Mouse (Mus musculus) heart, postnatal 36 days (tissue): ENCODE data around the gene Gm4131. TPM values are rescaled to one million over a fixed set of nuclear protein-coding genes. Genes with fewer than 3 reads are reported as not detected.
"Not testable (repeated sequence)": the region's sequence is repeated elsewhere in the genome, so short reads cannot be mapped to it uniquely, and the experiment has no call there.

ENCODE experiments used
- DNase-seq, 2 experiments: peaks; one replicate each; pipeline ENCODE4 v3.0.0; 2021 to 2022
- intact Hi-C: fragments of 180-260 bp; cut with DNase I; formaldehyde crosslinking; loops from one replicate; pipeline ENCODE4 v1.15.1; 2025
- total RNA-seq, 2 experiments: library from RNA; stranded (reverse); gene quantifications; 2 replicates each; pipeline ENCODE4 v1.2.3; 2021

Gene Gm4131
- not detected for total RNA-seq

DNA sequence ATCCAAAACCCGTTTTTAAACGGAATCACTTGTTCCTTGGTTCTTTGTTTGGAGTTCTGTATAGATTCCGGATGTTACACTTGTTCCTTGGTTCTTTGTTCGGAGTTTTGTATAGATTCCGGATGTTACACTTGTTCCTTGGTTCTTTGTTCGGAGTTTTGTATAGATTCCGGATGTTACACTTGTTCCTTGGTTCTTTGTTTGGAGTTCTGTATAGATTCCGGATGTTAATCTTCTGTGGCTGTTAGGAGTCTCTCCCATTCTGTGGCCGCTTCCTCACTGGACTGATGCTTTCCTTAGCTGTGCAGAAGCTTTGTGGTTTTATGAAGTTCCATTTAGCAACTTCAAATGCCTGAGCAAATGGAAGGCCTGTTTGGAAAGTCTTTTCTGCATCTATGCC lies at the start of gene Gm4131:
TSS of gene Gm4131 (minus strand) at position 101 of the 400 bp plus-strand sequence.
- DNase-seq, intact Hi-C loops: not testable (repeated sequence)

DNA sequence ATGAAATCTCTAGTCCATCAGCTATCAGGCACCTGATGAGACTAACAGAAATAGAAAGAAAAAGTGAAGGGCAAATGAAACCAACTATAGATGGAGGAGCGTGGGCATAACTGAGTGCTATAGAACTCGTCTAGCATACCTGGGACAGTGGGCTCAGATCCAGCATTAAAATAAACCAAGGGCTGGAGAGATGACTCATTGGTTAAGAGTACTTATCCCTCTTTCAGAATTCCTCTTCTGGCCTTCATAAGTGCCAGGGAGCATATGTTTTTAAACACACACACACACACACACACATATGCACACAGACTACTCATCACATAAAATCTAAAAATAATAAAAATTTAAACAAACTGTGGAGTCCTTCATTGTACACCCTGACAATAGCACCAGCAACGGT lies 43.2 kb upstream of the Gm4131 start:
- no peak for DNase-seq
- intact Hi-C loops, result loop anchor here (2.0 kb wide), 1 partner anchor 117 kb away; no protein-coding TSS in a partner anchor

DNA sequence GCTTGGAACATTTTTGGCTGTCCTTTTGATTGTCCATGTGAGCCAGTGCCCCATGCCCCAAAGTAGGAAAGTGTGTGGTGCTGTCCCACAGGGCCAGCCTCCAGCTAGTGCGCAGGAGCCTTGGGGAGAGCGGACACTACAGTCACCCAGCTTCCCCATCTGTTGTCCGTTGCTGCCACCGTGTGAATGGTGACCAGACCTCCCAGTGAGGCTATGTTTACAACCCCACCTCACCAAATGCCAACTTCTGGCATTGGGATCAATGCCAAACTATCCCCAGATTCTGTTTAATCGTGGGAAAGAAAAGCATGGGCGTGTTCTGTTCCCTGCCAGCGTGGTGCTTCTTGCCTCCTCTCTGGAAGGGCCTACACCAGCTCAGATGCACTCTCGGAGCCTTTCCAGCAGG lies 41.1 kb upstream of the Gm4131 start:
- no peak for DNase-seq
- intact Hi-C loops, result loop anchor here (2.0 kb wide), 1 partner anchor 115 kb away; no protein-coding TSS in a partner anchor

DNA sequence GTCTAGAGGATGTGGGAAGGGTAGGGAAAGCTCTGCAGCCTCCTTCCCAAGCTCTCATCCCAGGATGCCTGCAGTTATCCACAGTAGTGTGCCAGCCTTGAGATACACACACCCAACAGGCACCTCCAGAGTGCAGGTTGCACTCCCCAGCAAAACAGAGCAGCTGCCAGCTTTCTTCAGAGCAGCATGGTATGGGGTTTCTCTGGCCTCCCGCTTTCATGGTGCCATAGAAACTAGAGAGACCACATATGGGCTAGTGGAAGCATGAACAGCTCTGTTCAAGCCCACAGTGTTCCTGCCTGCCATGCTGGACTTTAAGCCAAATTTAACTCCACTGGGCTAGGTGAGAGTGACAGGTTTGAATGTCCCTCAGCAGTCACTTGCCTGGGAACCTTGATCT lies 36.1 kb upstream of the Gm4131 start:
- no peak for DNase-seq
- intact Hi-C loops, result no loop called here

DNA sequence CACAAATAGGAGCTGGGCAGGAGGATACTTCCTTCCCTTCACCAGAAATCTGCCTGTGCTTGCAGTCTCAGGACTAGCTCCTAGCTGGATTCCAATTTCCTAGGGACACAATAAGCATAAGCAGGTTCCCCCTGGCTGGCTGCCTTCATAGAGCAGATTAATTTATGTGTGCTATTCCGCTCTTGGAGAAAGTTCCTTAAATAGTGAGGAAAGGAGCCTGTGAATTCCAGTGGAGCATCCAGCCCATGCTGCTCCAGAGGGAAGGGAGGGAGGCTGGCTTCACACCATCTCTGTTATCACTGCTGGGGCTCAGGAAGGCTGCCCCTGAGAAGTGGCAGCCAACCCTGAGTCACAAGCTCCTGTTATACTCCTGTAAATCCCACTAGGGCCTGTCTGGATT lies 35.5 kb upstream of the Gm4131 start:
- no peak for DNase-seq
- intact Hi-C loops, result no loop called here

DNA sequence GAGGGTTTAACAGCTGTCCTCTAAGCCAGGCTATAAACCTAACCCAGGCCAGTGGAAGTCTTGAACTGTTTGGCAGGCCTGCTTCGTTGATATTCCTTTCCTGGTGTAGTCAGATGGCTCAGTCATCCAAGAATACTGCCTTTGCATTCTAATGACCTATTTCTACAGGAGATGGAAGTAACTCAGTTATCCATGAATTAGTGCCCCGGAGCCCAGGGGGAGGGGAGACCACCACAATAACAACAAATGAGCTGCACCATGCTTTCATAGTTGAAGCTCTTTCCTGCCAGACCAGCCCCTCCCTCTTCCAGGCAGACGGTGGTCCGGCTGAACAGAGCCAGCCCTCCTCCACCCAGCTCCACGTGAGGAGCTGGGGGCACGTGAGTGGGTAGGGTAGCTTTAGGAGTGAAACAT lies 33.4 kb upstream of the Gm4131 start:
- intact Hi-C loops, result no loop called here
- DNase-seq, result no peak

DNA sequence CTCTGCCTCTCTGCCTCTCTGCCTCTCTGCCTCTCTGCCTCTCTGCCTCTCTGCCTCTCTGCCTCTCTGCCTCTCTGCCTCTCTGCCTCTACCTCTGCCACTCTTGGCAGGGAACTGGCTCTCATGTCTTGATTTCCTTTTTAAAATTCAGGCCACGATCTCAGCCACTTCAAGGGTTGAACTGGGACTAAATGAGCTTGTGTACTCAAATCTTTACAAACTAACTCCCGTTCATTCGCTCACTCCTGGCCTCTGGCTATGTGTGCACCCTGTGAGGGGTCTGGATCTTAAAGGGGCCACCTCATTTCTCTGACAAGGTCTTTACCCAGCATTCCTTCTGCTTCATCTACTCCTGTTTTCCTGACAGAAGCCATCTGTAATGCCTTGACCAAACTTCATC lies 18.6 kb upstream of the Gm4131 start:
- intact Hi-C loops, result no loop called here
- DNase-seq, result no peak

DNA sequence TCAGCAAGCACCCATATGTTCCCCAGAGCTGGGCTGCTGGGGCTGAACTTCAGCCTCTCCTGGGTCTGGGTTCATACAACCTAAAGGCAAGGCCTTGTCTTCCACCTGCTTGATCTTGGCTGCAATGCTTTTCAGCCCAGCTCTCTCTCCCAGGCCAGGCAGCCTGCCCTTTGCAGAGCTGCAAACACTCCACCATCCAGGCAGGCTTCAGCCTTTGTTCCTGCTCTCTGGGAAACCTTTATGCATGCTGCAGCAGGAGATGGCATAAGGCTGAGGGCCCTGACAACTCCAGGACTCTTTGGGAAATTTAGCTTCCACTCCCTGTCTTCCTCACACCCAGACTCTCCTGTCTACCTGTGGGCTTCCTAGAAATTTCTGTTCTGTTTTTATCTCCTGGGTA lies 17.9 kb upstream of the Gm4131 start:
- no peak for DNase-seq
- intact Hi-C loops, result no loop called here

DNA sequence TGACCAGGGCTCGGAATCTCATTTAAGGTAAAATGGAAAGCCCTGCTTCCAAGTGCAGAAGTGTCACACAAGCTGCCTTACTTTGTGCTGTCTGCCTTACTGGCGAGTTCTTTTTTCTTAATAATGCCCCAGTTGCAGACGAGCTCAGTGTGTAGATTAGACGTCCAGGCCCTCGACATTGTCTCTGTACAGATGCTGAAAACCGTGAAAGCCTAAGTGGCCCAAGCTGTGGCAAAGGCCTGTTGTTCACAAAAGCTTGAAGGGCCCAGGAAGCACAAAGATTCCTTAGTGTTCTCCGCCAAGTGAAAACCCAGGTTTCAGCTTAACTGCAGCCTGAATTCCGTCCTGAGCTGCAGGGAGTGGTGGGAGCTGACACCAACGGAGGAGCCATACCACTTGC lies 15.0 kb upstream of the Gm4131 start:
- intact Hi-C loops, result no loop called here
- DNase-seq, result no peak

DNA sequence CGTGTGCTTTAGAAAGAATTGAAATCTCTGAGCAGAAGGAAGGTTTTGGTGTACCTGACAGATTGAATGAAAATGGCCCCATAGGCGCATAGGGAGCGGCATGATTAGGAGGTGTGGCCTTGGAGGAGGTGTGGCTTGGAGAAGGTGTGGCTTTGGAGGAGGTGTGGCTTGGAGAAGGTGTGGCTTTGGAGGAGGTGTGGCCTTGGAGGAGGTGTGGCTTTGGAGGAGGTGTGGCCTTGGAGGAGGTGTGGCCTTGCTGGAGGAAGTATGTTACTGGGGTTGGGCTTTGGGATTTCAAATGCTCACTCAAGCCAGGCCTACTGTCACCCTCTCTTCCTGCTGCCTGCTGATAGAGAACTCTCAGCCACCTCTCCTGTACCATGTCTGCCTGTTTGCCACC lies 14.2 kb upstream of the Gm4131 start:
- no peak for DNase-seq
- intact Hi-C loops, result no loop called here

DNA sequence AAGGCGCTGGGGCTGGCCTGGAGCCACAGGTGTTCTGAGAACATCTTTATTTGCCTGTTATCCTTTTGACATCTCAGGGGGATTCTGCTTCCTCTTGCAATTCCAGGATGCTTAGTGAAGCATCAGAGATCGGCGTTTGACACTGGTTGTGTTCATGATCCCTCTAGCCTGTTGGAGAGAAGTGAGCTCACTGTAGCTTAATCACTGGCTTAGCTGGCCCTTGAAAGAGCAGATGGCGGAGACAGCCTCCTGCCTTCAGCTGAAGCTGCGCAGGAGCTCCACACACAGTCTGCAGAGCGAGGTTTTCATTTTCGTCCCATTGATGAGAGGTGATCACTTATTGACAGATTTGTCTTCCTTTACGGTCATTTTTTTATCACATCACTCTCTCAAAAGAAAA lies 9.1 kb upstream of the Gm4131 start:
- intact Hi-C loops, result no loop called here

DNA sequence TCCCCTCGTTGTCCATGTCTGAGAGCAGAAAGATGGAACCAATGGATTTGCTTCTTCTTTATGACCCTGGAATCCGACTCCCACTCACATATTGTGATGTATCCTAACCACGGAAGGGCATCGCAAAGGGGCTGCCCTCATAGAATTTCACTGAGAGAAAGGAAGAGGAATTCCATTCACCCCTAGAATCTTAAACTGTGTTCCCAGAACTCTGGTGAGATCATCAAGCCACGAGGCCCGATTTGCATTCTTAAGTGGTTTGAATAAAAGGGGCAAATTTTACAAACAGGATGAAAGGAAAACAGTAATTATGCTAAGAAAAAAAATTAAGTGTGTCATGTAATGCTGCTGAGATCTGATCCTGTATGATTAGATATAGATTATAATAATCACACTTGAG lies 8.2 kb upstream of the Gm4131 start:
- intact Hi-C loops, result no loop called here
- no peak for DNase-seq

More for the DNA sequence above, 9.1 kb upstream of the Gm4131 start:
- no peak for DNase-seq

DNA sequence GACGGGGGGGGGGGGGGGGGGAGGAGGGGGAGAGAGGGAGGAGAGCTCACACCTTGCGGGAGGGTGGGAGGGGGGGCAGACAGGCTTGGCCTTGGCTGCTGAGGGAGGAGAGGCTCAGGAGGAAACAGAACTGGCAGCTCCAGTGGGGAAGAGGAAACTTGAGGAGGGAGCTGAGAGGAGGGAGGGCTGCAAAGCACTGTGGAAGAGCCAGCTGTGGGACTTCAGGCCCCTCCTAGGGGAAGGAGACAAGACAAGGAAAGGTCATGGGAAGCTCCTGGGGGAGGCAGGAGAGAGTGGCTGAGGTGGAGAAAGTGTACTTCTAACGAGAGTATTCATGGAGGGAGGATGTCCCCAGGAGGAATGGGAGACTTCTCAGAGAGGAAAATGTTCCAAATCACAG lies 6.7 kb upstream of the Gm4131 start:
- intact Hi-C loops, result no loop called here

DNA sequence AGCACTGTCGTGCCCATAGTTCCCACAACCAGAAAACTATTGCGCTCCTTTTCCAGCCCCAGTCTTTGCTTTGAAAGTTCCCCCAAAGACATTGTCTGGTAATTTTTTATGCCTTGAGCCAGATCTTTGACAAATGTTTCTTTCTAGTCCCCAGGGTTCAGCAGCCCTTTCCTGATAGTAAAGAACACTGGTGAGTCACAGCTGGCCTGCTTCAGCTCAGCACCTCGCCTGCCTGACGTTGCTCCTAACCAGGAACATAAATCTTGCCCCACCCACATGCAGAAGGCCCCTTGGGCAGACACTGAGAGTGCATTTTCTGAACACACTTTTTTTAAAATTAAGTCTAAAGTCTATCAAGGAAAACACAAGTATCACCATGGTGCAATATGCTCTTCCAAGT lies 3.6 kb upstream of the Gm4131 start:
- intact Hi-C loops, result no loop called here
- DNase-seq, result peak; percentile 13 to 15

More for the DNA sequence above, 6.7 kb upstream of the Gm4131 start:
- DNase-seq, result no peak

DNA sequence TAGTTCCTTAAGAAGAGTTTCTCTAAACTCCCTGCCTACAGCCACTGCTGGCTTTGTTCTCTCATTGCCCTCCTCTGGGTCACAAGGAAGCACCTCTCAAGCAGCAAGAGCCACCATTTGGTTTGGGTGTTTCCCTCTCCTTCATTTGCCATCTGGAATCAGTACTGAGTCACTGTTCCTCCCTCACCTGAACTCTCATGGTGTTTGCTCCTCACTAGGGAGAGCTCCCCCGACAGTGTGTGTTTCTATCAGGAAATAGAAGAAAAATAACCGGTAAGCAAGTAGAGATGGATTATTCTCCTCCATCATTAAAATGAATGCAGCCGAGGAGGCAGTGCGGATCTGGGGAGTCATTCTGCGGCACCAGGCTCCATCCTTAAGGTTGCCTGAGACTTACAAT lies 2.7 kb upstream of the Gm4131 start:
- no peak for DNase-seq
- intact Hi-C loops, result no loop called here

DNA sequence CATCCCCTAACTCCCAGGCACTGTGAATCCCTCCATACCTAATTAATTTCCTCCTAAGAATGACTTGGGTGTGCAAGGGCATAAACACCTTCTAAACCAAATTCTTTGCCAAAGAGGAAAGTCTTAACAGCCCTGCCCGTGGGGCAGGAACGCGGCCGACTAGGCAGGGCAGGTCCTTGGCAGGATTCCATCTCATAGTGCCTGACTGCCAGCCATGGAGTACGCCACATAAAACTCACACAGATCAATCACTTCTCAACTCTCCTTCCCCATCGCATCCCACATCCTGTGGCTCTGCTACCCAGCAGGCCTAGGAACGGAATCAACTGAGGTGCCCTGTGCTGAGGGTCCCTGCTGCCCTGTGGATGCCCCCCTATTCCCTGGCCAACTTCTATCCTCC lies 3.0 kb downstream of the Gm4131 start:
- DNase-seq, result no peak
- intact Hi-C loops, result no loop called here

DNA sequence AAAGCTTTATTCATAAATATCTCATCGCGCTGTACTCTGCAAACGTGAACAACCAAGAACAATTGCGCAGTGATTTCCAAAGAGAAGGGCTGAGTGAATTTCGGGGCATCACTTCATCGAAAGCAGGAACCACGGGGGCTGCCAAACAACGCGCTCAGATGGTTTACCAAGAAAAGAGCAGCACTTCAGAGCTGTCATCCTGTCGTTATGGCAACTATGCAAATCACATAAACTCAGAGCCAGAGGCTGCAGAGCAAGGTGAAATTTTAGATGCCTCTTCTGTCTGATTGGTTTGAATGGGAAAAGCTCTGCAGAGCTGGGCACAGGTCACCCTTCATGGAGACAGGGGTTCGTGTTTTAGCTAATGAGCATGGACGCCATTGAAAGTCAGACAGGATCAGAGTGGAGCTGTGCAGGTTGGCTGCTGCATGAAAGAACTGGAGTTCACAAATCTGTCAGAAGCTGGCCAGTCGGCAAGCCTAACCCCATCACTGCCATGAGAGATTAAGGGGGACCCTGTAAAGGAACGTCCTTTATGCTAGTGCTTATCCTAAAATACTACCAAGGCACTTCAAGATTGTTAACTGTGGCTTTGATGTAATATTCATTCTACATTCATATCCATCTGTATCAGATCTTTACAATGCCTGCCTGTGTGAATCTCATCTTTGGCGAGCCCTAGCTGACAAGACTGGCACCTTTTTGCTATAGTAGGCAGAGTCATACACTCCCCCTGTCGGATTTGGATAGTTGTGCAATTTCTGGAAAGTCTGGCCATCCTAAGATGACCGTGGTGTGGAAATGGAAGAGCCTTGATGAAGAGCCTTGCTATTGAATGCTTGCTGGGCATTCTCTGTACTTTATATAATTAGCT lies 4.6 kb downstream of the Gm4131 start:
- DNase-seq, result no peak
- intact Hi-C loops, result no loop called here

DNA sequence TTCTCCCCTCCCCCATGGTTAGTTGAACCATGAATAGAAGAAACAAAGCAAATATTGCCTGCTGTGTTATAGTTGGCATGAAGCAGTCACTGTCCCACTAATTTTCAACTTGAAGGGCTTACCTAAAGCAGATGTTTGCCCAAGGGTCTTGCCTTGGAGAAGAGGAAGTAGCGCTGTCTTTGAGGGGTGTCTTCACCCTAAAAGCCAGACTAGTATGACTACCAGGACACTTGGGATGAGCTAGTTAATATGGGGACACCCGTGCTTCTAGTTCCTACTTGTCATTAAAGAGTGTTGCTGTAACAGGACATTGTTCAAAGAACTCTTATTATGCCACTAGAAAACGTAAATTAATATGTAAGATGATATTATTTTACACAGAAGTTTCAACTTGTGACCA lies 9.6 kb downstream of the Gm4131 start:
- intact Hi-C loops, result loop anchor here (5.0 to 10.0 kb wide), 2 partner anchors 208 to 420 kb away; partner anchors contain the start of gene Ints6

DNA sequence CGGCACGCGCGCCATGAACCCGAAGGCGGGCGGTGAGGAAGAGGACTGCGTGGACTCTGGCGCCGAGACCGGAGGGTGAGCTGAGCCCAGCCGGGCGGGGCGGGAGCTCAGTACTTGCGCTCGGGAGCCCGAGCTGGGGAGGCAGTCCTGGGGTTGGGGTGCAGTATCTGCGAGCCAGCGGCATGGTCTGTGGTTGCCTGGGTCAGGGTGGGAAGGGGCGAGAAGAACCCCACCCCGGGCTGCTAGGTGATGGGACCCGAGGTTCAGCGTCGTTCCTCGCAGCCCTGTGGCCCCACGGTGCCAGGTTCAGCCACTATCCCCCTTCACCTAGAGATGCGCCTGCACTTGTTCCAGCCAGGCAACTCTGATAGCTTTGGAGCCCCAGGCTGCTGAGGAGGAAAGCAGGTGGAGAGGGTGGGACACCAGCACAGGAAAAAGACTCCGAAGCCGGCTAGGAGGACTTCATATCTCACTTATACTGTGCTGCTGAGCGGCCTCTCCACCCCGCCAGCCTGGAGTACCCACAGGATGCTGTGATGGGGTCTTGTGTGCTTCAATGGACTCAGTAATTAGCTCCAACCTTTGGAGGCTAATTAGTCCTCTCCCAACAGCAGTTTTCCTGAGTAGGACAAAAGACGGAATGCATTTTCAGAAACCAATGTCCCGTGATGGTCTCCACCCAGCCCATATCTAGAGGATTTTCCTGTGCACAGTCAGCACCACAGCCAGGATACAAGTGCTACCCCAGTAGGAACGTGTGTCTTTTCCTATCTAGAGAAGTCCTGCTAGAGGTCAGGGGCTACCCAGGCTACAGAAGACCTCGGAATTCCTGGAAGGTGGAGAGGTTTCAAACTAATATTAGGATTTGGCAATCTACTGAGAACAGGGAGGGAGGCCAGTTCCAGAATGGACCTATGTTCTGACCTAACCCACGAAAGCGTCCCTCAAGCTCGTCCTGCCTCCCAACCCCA lies 10.6 kb downstream of the Gm4131 start:
- intact Hi-C loops, result loop anchor here (5.0 to 10.0 kb wide), 2 partner anchors 209 to 421 kb away; partner anchors contain the start of gene Ints6

More for the DNA sequence above, 9.6 kb downstream of the Gm4131 start:
- no peak for DNase-seq

DNA sequence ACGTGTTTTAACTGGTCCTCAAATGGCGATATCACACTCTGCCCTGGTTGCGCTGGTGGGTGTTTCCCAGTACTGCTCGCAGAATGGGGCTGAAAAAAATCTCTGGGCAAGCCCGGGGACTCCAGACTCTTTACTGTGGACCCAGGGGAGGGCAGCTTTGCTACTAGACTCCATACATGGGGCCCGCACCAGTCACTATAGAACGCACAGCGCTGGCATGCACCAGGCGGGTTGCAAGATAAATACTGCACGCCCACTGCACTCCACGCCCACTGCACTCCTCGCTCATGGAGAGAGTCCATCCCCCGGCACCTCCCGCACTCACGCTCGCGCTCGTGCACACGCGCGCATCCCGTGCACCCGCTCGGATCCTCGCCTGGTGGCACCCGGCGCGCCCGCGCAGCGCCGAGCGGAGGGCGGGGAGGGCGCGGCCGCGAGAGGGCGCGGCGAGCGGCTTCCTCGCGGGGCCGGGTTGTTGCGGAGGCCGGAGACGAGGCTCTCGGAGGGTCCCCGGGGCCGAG lies 11.4 kb downstream of the Gm4131 start, which contains the start of gene Fam124a:
TSS of gene Fam124a (plus strand) at position 429 of the 521 bp plus-strand sequence.
- peak; percentile 61 to 73 for DNase-seq
- intact Hi-C loops, result loop anchor here (5.0 to 10.0 kb wide), 2 partner anchors 209 to 422 kb away; partner anchors contain the start of gene Ints6

More for the DNA sequence above, 10.6 kb downstream of the Gm4131 start:
- peak; percentile 12 to 41 for DNase-seq
